ENCODE assay signal across 9 mouse cellular contexts in the genomic region with DNA sequence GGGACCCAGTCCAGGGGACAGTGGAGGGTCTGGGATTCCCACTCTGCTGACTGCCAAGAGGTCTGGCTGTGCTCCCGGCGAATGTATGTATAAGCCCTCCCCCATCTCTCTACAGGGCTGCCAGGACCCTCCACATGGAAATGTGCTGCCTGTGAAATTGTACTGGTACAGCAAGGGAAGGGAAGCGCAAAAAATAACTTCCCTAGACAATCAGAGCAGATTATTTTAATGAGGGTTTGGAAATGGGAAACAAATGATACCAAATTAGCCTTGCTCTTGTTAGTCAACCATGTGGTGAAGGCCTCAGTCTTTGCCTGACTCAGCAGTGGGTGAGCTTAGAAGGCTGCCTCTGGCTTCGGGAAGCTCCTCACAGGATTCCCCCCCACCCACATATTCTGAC.
DNase-seq lines count a peak whose midpoint lies in the region; ATAC-seq and TF ChIP-seq lines count a peak whose summit lies in the region.
"Had no signal": no experiment of that assay in that cellular context is flagged by ENCODE, and none has a peak within 500 bp of the region (broad histone marks: within the 10 kb centered on the region; RNA-seq: fewer than 3 reads in every experiment).

No protein-coding gene starts in this region.

- H3K27ac ChIP-seq in lung, embryonic 14.5 days (ENCODE audit: low read depth): peak overlapping the region; percentile 88

- H3K4me3 ChIP-seq in lung, embryonic 14.5 days (ENCODE audit: low read depth, low read length): no peak overlapping the region

- no peak overlapping the region for H3K9ac ChIP-seq in lung, embryonic 14.5 days

- H3K9me3 ChIP-seq in lung, embryonic 14.5 days (ENCODE audit: low read depth, low read length): no peaks in the 10 kb centered on the region

- peaks cover 13% of the 10 kb centered on the region for H3K4me1 ChIP-seq in lung, embryonic 14.5 days (ENCODE audit: insufficient read depth)

- TF ChIP-seq CTCF in lung, embryonic 14.5 days (IDR thresholded peaks at IDR 0.05; ENCODE audit: low read depth): no peak

- DNase-seq in cerebellum, postnatal 10 days: peak; percentile 53 to 81
- DNase-seq in cerebellum, adult 9-11 months: no peak
- peak; percentile 93 for DNase-seq in lung, embryonic 14.5 days
- DNase-seq in lung, adult 18-20 months: no peak
- peak; percentile 52 for DNase-seq in layer of hippocampus, adult 9-11 months
- peak; percentile 40 for DNase-seq in right cerebral cortex, postnatal 14 days
- DNase-seq in cerebellum, adult 9-10 months: no peak
- no peak for DNase-seq in thymus, postnatal 10 days (ENCODE audit: low spot score in 2 of 2)
- DNase-seq: heart, postnatal 36 days had no signal

- ATAC-seq in lung, embryonic 14.5 days (ENCODE audit: insufficient read depth): peak; percentile 98

- no peaks in the 10 kb centered on the region for H3K36me3 ChIP-seq in lung, embryonic 14.5 days (ENCODE audit: insufficient read depth)

- 25% methylated on average over 4 of the region's 4 CpGs for WGBS in lung, embryonic 14.5 days

- no peak overlapping the region for H3K4me2 ChIP-seq in lung, embryonic 14.5 days

- no peaks in the 10 kb centered on the region for H3K27me3 ChIP-seq in lung, embryonic 14.5 days (ENCODE audit: insufficient read depth, low read length)

Comparison
In these comparisons a context has a peak if more than half of its experiments do, and no peak if none do; other contexts are left out.
1. DNase-seq: peak in cerebellum, postnatal 10 days (2 of 2), lung, embryonic 14.5 days (single experiment), layer of hippocampus, adult 9-11 months (single experiment) and right cerebral cortex, postnatal 14 days (single experiment); none in cerebellum, adult 9-11 months (single experiment), lung, adult 18-20 months (0 of 2), cerebellum, adult 9-10 months (single experiment) and thymus, postnatal 10 days (0 of 2).